Mouse (Mus musculus): Measurements from ENCODE around the gene Tmigd1.
"Not testable (repeated sequence)": the region's sequence is repeated elsewhere in the genome, so short reads cannot be mapped to it uniquely, and the experiment has no call there.

Gene Tmigd1

GRCm38 (mm10) chr11:76899758-76900738, 1.9 kb upstream of the Tmigd1 start:
- DNase-seq: no peak

GRCm38 (mm10) chr11:76904340-76904739, 2.4 kb downstream of the Tmigd1 start:
- no peak for DNase-seq

- no peak for DNase-seq
These were observed 6.7 kb downstream of the Tmigd1 start for GRCm38 (mm10) chr11:76908651-76909050.

GRCm38 (mm10) chr11:76911325-76912054, 9.5 kb downstream of the Tmigd1 start:
- DNase-seq: no peak

GRCm38 (mm10) chr11:76912055-76912395, 10.1 kb downstream of the Tmigd1 start:
- peak; percentile 23 for DNase-seq

- no peak for DNase-seq
These were observed 12.4 kb downstream of the Tmigd1 start for GRCm38 (mm10) chr11:76914366-76914765.

GRCm38 (mm10) chr11:76916539-76917229, 14.7 kb downstream of the Tmigd1 start:
- DNase-seq: no peak

GRCm38 (mm10) chr11:76917230-76917548, 15.2 kb downstream of the Tmigd1 start:
- DNase-seq: no peak

- DNase-seq: no peak
These were observed 18.6 kb downstream of the Tmigd1 start for GRCm38 (mm10) chr11:76920607-76921006.

GRCm38 (mm10) chr11:76924759-76925236, 22.8 kb downstream of the Tmigd1 start, which contains the start of gene Blmh:
Gene Blmh (plus strand): TSS chr11:76924809.
- DNase-seq: no peak

- DNase-seq: not testable (repeated sequence)
These were observed 26.6 kb downstream of the Tmigd1 start for GRCm38 (mm10) chr11:76928586-76928985.

GRCm38 (mm10) chr11:76933209-76933608, 31.2 kb downstream of the Tmigd1 start:
- no peak for DNase-seq

- no peak for DNase-seq
These were observed 34.6 kb downstream of the Tmigd1 start for GRCm38 (mm10) chr11:76936578-76936977.

GRCm38 (mm10) chr11:76944839-76945238, 42.9 kb downstream of the Tmigd1 start:
- DNase-seq: no peak

GRCm38 (mm10) chr11:76945386-76946202, 43.6 kb downstream of the Tmigd1 start:
- peak; percentile 93 for DNase-seq

GRCm38 (mm10) chr11:76946203-76946585, 44.2 kb downstream of the Tmigd1 start:
- DNase-seq: peak; percentile 22

GRCm38 (mm10) chr11:76953536-76953935, 51.6 kb downstream of the Tmigd1 start:
- DNase-seq: no peak

- no peak for DNase-seq
These were observed 63.7 kb downstream of the Tmigd1 start for GRCm38 (mm10) chr11:76965703-76966102.
